Mouse (Mus musculus) bone marrow macrophage, adult 2 months (primary cell): ENCODE measurements around the gene Lsm12.

Experiments
- CTCF ChIP-seq: IDR thresholded peaks from 2 replicates; pipeline ENCODE4 v1.5.1; 2012; ENCODE audit warnings: low read depth, mild to moderate bottlenecking, low read length, moderate library complexity
- POLR2A ChIP-seq: IDR thresholded peaks from 2 replicates; pipeline ENCODE4 v1.6.1; 2012; ENCODE audit warnings: mild to moderate bottlenecking, low read depth, low read length, borderline replicate concordance

DNA sequence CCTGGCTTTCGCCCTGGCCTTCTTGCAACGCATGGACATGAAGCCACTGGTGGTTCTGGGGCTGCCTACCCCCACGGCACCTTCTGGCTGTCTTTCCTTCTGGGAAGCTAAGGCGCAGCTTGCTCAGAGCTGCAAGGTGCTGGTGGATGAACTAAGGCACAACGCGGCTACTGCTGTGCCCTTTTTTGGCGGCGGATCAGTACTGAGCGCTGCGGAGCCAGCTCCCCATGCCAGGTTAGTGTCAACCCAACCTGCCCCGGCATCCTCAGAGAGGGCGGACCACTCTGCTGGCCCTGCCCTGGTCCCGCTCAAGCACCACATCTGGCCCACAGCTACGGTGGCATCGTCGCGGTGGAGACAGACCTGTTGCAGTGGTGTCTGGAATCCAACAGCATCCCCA is 38.6 kb downstream of the Lsm12 start:
- TF ChIP-seq CTCF (no peak), POLR2A (no peak)
